Mouse (Mus musculus): ENCODE results near the gene Nt5c2.

Gene Nt5c2

DNA sequence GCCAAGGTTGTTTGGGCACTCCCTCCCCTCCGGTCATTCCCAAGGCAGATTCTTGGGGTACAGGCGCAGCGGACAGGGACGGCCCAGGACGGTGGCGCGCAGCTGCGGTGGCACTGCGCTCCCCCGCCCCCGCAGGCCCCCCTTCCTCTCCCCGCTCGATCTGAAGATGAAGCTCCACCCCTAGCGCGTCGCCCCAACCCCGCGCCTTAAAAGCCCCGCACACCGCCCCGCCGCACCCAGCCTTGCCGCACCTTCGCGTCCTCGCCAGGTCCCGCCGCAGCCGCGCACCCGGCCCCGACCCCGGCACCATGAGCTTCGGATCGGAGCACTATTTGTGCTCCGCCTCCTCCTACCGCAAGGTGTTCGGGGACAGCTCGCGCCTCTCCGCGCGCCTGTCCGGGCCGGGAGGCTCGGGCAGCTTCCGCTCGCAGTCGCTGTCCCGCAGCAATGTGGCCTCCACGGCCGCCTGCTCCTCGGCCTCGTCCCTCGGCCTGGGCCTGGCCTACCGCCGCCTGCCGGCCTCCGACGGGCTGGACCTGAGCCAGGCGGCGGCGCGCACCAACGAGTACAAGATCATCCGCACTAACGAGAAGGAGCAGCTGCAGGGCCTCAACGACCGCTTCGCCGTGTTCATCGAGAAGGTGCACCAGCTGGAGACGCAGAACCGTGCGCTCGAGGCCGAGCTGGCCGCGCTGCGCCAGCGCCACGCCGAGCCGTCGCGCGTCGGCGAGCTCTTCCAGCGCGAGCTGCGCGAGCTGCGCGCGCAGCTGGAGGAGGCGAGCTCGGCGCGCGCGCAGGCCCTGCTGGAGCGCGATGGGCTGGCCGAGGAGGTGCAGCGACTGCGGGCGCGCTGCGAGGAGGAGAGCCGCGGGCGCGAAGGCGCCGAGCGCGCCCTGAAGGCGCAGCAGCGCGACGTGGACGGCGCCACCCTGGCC, at the start of gene Nt5c2, which contains the start of gene Ina:
Gene Nt5c2 (minus strand): TSS at position 707 of the 935 bp plus-strand sequence.
Gene Ina (plus strand): TSS at position 252 of the 935 bp plus-strand sequence.
- peak; percentile 8 for DNase-seq

DNA sequence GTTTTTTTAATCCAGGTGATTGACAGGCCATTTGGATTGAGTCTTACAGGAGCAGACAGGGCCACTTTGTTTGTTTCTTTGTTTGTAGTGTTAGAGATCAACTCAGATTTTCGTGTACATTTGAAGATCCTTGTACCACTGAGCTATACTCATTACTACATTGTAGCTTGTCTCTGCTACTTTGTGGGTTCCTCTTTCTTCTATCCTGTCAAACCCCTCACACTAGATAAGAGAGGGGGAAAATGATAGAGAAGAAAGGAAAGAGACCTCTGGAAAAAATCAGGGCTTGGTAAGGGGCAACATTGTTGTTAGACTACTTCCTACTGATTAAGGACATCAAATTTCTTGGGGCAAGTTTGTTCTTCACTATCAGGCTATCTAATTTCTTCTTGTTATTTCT, 42.7 kb upstream of the Nt5c2 start:
- no peak for DNase-seq

DNA sequence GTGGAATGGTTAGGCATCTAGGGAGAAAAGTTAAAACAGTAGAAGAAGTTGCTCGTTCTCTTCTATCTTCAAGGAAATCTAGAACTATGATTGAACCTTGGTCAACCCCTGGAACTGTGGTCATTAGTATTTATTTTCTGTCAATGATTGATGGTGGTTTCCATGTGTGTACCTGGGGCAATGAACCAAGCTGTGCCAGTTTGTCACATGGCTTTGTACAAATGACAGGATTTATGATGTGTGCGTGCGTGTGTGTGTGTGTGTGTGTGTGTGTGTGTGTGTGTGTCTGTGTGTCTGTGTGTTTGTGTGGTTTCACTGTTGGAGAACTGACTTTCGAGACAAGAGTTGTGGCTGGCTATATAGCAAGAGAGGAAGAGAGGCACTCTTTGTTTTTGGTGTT, 38.5 kb upstream of the Nt5c2 start:
- DNase-seq: no peak

DNA sequence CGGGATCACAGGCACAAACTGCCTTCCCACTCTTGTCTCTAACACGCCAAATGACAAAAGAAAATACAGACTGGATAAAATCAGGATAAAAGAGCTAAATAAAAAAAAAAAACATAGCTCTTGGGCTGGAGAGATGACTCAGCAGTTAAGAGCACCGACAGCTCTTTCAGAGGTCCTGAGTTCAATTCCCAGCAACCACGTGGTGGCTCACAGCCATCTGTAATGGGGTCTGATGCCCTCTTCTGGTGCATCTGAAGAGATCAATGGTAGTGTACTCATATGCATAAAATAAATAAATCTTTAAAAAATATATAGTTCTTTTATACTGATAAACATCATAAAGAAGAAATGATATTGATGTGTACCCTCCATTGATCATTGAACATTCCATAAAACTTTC, 38.0 kb upstream of the Nt5c2 start:
- DNase-seq: no peak

DNA sequence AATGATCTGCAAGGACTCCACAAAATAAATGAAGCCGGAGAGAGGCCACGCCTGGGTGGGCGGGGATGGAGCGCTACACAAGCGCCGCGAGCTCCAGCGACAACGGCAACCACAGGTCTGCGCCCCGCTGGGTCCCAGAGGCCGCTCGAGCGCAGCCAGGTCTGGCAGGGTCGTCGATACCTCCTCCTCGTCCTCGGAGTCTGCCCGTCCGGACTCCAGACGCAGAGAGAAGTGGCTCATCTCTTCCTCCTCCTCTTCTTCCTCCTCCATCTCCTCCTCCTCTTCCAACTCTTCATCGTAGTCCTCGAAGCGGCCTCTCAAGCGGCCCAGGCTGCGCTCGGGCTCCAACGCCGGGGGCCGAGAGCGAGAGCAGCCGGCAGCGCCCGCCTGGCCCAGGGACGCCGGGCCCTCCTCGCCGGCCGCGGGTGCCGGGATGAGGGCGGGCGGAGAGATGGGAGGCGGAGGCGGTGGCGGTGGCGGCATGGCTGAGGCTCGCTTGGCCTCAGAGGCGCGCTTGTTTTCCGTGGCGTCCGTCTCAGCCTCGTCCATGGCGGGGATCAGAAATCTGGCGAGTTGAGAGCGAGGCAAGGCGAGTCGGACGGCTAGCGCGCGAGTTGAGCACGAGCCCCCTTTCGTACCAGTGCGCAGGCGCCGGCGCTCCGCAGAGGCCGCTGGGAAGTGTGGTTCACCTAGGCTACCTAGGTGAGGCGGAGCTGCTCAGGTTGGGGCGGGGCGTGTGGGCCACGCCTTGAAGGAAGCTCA, 35.5 kb upstream of the Nt5c2 start, which contains the start of gene Pcgf6:
Gene Pcgf6 (minus strand): TSS at position 636 of the 762 bp plus-strand sequence.
- peak; percentile 86 for DNase-seq

DNA sequence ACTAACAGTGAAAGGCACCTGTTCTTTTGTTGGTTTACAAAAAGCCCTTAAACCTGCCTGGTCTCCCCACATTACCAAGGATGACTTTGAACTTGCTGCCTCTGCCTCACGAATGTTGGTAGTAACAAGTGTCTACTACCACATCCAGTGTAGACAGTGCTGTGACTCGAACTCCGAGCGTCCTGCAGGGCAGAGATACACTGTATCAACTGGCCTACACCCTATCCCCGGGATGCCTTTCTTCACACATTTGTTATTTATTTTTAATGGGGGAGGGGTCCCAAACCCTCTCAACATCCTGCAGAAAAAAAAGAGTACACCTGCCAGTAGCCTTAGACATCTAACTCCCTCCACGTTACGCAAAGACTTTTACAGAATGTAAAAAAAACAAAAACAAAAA, 34.9 kb upstream of the Nt5c2 start:
- no peak for DNase-seq

DNA sequence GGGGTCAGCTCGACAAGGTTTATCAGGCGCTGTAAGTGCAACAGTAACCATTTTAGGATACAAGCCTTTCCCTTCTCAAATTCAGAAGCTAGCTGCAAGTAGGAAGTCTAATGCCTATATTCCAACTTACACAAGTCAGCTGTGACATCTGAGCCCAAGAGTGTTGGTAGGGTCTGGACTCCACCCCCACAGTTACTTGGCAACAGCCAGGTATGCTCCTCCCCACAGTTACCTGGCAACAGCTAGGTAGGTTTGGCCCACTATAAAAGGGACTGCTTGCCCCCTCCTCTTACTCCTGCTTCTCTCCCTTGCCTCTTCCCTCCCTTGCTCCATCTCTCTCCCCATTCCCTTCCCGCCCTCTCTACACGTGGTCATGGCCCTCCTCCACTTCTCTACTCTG, 34.1 kb upstream of the Nt5c2 start:
- DNase-seq: no peak

DNA sequence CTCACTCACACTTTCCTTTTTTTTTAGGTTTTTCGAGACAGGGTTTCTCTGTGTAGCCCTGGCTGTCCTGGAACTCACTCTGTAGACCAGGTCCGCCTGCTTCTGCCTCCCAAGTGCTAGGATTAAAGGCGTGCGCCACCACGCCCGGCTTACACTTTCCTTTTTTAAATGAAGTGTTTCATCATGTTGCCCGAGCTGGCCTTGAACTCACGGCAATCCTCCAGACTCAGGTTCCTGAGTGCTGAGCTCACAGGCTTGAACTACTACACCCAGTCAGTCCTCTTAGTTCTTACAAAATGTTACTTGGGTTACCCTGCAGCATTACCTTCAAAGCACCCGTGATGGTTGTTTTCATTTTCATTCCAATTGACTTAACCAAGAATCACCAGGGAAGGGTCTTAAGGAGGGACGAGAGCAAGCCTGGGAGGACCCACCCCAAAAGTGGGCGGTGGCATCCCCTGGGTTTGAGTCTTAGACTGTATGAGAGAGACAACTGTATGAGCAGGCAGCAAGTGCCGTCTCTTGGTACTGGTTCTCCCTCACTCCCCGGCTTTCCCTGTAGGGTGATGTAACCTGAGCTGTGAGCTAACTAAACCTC, 32.4 kb upstream of the Nt5c2 start:
- DNase-seq: no peak

DNA sequence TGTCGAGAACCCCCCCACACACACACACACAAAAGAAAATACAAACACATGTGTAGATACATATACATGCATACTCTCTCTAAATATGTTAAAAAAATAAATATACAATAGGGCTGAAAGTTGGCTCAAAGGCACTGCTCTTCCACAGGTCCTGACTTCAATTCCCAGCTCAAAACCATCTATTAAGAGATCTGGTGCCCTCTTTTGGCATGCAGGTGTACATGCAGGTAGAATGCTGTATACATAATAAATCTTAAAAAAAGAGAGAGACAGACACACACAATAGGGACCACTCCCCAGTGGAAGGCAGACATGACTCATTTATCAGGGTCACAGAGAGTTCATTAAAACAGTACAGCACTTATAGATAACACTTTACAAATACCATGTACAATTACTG, 31.4 kb upstream of the Nt5c2 start:
- no peak for DNase-seq

DNA sequence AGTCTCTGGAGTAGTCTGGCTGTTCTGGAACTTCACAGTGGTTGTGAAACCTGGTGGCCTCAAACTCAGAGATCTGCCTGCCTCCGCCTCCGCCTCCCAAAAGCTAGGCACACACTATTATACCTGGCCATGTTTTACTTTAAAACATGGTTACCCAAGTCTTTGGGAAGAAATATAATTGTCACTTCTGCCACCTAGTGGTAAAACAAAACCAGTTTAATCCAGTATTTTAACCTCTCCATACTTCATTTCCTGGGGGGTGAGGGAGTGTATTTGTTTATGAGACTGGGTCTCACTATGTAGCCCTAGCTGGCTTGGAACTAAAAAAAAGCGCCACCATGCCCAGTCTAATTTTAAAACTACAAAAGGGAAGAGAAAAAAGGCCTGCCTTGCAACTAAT, 28.7 kb upstream of the Nt5c2 start:
- DNase-seq: no peak

DNA sequence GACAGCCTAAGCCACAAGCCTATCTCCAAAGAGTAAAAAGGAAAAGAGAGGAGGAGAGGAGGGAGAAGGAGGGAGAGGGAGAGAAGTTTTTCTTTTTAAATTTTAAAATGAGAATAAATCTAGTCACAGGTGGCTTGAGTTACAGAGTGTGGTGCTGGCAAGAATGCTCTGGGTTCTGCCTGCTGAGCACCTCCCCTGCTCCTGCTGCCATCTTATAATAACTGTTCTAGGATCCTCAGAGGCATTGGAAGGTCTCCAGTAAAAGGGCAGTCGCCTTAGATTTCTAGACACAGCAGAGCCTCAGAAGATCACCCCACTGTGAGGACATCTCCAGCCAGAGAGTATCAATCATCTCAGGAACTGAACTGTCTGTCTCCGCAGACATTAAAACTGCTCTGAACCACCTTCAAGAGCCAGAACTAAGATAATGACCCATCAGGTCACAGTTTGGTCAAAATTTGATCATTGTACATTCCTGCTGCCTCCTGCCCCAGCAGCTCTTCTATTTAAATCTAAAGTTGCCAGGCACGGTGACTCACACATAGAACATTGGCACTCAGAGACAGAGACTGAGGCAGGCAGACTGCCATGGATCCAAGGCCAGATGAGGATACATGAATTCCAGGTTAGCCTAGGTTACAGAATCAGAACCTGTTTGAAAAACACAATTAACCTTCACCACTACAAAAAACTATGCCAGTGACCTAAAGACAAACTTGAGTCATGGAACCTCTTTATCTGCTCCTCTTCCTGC, 25.9 kb upstream of the Nt5c2 start:
- no peak for DNase-seq

DNA sequence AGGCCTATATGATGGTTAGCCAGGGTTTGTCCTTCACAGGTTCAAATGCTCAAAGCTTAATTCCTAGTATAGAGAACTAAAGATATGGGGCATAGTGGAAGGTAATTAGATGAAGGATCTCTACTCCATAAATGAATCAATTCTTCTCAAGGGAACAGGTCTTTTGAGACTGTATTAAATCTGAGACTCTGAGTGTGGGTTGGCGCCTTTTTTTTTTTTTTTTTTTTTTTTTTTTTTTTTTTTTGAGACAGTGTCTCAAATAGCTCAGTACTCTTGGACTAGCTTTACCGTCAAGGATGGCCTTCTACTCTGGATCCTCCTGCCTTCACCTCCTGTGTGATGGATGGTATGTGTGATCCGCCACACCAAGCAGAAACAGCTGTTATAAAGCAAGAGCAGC, 21.6 kb upstream of the Nt5c2 start:
- no peak for DNase-seq

DNA sequence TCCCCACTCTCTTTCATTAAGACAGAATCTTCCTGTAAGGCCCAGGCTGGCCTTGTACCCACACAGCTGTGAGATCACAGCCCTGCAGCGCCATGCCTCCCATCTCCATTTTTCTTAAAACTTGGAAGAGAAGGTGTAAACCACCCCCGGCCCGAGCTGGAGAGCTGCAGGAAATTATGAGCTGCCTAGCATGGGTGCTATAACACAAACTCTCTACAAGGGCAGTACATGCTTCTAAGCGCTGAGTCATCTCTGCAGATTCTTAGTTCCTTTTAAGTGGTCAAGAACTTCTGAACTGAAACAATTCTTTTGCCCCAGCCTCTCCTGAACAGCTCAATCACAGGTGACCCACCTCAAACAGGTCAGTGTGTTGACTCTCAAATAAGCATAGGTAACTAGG, 20.0 kb upstream of the Nt5c2 start:
- DNase-seq: no peak

DNA sequence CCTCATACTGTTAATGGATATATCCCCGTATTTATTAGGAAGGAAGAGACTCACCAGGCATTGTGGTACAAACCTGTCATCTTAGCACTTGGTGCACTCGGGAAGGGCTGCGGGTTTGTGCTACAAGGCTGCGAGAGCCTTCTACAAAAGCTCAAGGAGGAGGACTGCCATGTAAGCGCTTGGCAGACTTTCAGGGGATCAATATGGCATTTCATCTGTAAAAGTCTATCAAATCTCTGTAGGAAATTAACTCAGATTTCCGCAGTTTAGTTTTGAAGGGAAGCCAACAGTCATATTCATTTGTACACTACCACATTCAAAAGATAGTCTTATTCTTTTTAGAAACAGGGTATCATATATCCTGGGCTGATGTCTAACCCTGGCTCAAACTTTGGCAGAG, 16.8 kb upstream of the Nt5c2 start:
- DNase-seq: no peak

DNA sequence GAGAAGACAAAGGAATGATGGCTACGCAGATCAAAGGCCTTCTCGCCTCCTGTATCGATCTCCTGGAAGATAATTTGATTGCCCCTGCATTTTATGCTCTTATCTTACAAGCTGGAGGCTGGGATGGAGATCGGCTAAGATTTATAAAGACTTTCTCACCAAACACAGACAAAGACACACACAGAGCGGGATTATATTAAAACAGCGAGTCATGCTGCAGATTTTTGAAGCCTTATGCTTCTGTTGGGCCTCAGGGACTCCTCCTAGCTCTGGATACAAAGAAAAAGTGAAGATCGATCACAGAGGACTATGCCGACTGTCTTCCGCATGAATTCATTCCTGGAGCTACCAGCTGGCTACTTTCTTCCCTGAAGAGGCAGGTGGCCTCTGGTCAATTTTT, 14.8 kb upstream of the Nt5c2 start:
- no peak for DNase-seq

DNA sequence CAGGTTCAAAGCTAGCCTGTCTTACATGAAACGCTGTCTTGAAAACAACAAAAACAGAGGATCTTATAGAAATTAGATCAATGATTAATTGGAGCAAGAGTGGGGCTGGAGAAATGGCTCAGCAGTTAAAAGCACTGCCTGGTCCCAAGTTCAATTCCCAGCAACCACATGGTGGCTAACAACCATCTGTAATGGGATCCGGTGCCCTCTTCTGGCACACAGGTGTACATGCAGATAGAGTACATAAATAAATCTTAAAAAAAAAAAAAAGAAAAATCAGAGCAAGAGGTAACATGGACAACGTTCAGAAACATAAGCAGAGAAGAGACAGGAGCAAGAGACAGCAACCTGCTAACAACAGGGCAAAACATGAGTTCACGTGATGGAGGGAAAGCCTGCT, 11.6 kb upstream of the Nt5c2 start:
- DNase-seq: no peak

DNA sequence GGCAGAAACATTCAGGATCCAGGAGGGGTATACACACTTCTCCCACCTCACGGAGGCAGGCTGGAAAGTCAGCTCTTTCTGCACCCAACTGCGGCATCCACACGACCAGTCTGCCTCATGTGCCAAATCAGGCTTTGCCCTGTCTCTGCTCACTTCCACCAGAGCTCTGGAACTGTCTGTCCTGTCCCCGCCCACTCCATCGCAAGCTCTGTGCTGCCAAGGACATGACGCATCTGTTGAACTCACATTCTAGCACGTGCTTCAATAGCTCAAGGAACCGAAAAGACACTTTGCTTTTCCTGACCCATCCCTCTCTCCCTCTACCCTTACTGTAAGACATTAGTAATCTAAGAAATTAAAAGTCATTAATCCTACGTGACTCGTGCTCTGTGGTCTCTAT, 10.0 kb upstream of the Nt5c2 start:
- no peak for DNase-seq

DNA sequence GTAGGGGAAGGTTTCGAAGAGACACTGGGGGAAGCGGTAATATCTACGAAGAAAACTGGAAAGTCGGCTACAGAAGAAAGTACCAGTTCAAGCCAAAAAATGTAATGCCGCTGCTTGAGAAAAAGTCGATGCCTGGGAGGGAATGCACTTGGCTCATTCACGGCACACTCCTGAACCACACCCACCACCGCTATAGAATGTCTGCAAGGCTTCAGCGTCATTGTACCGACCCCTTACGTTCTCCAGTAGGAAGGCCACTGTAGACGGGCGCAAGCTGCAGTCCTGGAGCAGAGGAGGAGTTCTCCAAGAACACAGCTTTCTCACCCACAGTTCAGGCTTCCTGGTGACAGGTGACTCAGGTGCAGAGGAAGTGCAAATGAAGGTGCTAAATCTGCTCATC, 8.6 kb upstream of the Nt5c2 start:
- DNase-seq: no peak

DNA sequence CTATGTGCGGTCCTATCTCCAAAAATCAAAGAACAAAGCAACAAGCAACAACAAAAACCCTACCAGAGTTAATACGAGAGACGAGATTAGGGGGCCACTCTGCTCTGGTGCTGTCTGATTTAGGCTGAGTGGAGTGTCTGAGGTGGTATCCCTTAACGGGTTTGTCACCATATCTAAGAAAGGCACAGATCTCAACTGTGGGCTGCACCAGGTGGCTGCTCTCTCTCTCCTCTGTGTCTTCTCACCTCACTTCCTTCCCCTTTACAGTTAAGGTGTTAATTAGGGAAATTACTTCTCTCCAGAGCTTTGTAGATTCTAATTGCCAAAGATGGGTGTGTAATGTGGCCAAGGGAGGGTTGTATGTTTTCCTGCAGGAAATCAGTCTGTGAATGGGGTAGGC, 7.8 kb upstream of the Nt5c2 start:
- DNase-seq: no peak

DNA sequence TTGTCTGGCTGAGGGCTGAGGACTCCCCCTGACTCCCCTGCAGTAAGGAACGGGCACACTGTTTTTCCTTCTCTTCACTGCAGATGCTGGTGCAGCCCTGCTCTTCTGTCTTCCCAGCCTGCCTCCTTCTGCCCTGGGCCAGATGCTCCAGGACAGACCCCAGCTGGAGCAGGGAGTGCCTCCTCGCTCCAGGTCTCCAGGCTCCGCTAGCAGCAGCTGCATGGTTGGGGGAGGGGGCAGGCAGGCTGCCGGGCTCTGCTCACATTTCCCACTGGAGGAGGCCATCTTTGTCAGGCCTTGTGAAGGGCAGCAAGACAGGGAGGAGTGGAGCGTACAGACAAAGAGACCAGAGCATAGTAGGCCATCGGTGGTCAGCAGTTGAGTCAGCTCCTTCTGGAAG, 4.4 kb upstream of the Nt5c2 start:
- DNase-seq: no peak

DNA sequence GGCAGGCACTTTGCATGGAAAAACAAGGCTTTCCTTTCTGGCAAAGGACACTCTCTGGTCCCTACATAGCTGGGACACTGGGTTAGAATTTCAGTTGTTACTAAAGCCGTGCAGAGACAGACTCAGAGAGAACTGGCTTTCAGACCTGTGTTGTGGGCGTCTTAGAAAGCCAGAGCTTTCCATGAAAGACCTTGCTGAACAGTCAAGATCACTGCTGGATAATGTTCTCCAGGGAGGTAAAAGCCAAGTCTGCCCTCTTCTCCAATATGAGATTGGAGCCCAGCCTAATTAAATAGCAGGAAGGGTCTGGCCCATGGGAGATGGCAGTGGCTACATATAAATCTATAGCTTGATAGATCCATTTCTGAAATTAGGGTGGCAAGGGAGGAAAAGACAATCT, 3.4 kb upstream of the Nt5c2 start:
- no peak for DNase-seq

DNA sequence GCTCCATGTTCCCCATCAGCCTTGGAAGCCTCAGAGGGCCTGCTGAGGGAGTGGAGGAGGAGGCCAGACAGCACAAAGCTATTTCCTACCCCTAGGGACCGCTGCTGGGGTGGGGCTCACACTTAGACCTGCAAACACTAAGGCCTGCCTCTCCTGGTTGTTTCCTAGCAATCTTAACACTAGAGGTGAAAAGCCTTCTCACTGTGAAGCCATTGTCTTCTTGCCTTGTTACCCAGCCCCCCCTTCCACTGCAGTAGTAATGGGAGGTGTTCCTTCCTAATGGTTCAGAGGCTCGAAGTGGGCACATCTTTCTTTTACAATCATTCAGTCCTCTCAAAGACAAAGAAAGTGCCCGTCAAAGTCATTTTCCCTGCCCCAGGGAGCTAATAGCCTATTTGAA, 2.9 kb upstream of the Nt5c2 start:
- no peak for DNase-seq

DNA sequence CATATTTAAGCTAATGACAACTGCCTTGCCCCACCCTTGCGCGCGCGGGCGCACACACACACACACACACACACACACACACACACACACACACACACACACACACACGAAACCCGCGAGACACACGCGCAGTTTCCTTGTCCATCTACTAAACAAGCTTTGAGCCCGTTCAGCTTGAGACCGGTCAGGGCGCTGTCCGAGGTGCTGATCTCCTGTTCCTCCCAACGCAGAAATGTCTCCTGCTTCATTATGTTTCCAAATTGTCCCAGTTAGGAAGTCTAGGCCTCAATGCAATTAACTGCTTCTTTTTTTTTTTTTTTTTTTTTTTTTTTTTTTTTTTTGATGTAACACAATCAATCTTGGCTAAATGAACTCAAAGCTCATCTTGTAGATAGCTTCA, 1.5 kb upstream of the Nt5c2 start:
- DNase-seq: peak; percentile 60
